Mouse (Mus musculus) left cerebral cortex, adult 6 months (tissue): Measurements from ENCODE around the gene Alg11. TPM values are rescaled to one million over a fixed set of nuclear protein-coding genes. Genes with fewer than 3 reads are reported as not detected.

ENCODE experiments used
- long read RNA-seq, 2 experiments: library from polyadenylated mRNA; unstranded; transcript quantifications; one replicate each; pipeline ENCODE4 v2.0.0; 2019 to 2020
- polyA plus RNA-seq: library from polyadenylated mRNA; unstranded; fragments of <200 nt; fragmentation: Nextera tagmentation; gene quantifications from 2 replicates; pipeline ENCODE4 v1.2.3, GENCODE M21; 2021

Alg11 gene
- polyA plus RNA-seq = 15.2 and 22.9 TPM in 2 replicates
- long read RNA-seq, experiment 1, full-length matches to known transcripts = 11 of 37 reads
- long read RNA-seq, experiment 1, partial matches to known transcripts = 11 of 37 reads
- long read RNA-seq, experiment 1, other reads (novel, unspliced or antisense) = 15 of 37 reads
- long read RNA-seq, experiment 2, full-length matches to known transcripts = 1 of 29 reads
- long read RNA-seq, experiment 2, partial matches to known transcripts = 1 of 29 reads
- long read RNA-seq, experiment 2, other reads (novel, unspliced or antisense) = 27 of 29 reads

GRCm38 (mm10) chr8:22060446-22060889 lies at the start of gene Alg11:
Gene Alg11 (plus strand): TSS chr8:22060721.

DNA sequence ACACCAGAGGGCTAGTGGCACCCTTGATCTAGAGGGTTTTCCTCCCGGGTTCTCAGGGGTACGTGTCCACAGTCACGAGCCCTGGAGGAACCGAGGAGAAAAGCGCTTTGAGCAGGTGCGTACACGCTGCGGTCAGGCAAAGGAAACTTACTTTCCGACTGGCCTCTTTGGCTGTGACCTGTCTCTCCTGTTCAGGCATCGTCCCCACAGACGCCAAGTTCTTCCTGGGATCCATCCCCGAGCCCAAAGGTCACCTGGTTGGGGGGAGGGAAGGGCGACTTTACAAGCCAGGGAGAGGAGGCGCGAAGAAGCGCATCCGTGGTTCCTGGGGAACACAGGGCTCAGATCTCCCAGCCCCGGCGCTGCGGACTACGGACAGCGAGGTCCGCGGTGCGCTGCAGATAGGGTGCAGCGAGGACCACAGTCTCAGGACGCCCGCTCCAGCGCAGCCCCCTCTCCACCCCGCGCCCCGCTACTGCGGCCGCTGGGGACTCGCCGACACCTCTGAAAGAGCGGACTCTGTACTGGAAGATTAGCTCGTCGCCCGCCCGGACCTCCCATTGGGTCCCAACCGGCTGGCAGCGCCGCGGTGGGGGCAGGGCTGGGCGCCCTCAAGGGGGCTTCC lies 588 bp upstream of the Alg11 start, which contains the start of gene Atp7b:
Atp7b (minus strand) TSS at position 485 of the 625 bp plus-strand sequence.

Other genes starting within 250 kb of the Alg11 start
- gene Defb50, start 237.2 kb upstream of the Alg11 start, polyA plus RNA-seq = not detected in 2 replicates
- not detected in 2 replicates for gene Defb2, start 220.8 kb upstream of the Alg11 start, polyA plus RNA-seq
- not detected in 2 replicates for gene Defb10, start 201.8 kb upstream of the Alg11 start, polyA plus RNA-seq
- gene Defb9, start 175.3 kb upstream of the Alg11 start, polyA plus RNA-seq = not detected in 2 replicates
- gene Defb11, start 154.3 kb upstream of the Alg11 start, polyA plus RNA-seq = not detected in 2 replicates
- gene Defb15, start 128.0 kb upstream of the Alg11 start, polyA plus RNA-seq = not detected in 2 replicates
- gene Defb35, start 122.4 kb upstream of the Alg11 start, polyA plus RNA-seq = not detected in 2 replicates
- not detected in 2 replicates for gene Defb13, start 114.0 kb upstream of the Alg11 start, polyA plus RNA-seq
- gene Fam90a1a, start 102.0 kb upstream of the Alg11 start, polyA plus RNA-seq = not detected in 2 replicates
- gene Ccdc70, start 90.9 kb upstream of the Alg11 start, polyA plus RNA-seq = not detected in 2 replicates
- gene Atp7b, start 416 bp upstream of the Alg11 start, polyA plus RNA-seq = 0.41 and 0.47 TPM in 2 replicates
- gene Nek5, start 64.3 kb downstream of the Alg11 start, polyA plus RNA-seq = 0.09 and 0.34 TPM in 2 replicates
- 0.93 and 1.4 TPM in 2 replicates for gene Nek3, start 105.7 kb downstream of the Alg11 start, polyA plus RNA-seq
- 0.15 and 0.48 TPM in 2 replicates for gene Ckap2, start 125.1 kb downstream of the Alg11 start, polyA plus RNA-seq
- gene Vps36, start 132.1 kb downstream of the Alg11 start, polyA plus RNA-seq = 10.6 and 11.1 TPM in 2 replicates
- 1.3 and 1.9 TPM in 2 replicates for gene Thsd1, start 166.6 kb downstream of the Alg11 start, polyA plus RNA-seq
- gene Tpte, start 222.7 kb downstream of the Alg11 start, polyA plus RNA-seq = not detected in 2 replicates